Mouse (Mus musculus) neural tube, embryonic 11.5 days (tissue): ENCODE measurements around the gene Crygn. TPM values are rescaled to one million over a fixed set of nuclear protein-coding genes. Genes with fewer than 3 reads are reported as not detected.

Experiments
- ATAC-seq: fragments of 200-750 bp; cut with Nextera tagmentation; 2 replicates; pipeline ENCODE4 v1.8.0; 2017; ENCODE audit warnings: moderate number of reproducible peaks, mild to moderate bottlenecking, moderate TSS enrichment, moderate library complexity; ENCODE audit not compliant: insufficient read depth, low FRiP score, low TSS enrichment
- DNase-seq: peaks from one replicate; pipeline ENCODE4 v3.0.0-alpha.2; 2015; ENCODE audit warnings: low spot score
- H3K27ac ChIP-seq: fragments of 300-500 bp; sonication (generic); 2 replicates; pipeline ENCODE4 v1.5.1; 2014; ENCODE audit warnings: low read depth, mild to moderate bottlenecking, low read length
- H3K27me3 ChIP-seq: fragments of 300-500 bp; sonication (generic); 2 replicates; pipeline ENCODE4 v1.6.1; 2014; ENCODE audit warnings: mild to moderate bottlenecking, low read length, mixed read lengths; ENCODE audit not compliant: control insufficient read depth, insufficient read depth
- H3K36me3 ChIP-seq: fragments of 300-500 bp; sonication (generic); 2 replicates; pipeline ENCODE4 v1.6.1; 2014; ENCODE audit warnings: mild to moderate bottlenecking, low read length, moderate library complexity, mixed read lengths; ENCODE audit not compliant: control insufficient read depth, insufficient read depth
- H3K4me1 ChIP-seq: fragments of 300-500 bp; sonication (generic); 2 replicates; pipeline ENCODE4 v1.6.1; 2014; ENCODE audit warnings: low read length, mixed read lengths; ENCODE audit not compliant: control insufficient read depth, insufficient read depth
- H3K4me2 ChIP-seq: fragments of 300-500 bp; sonication (generic); 2 replicates; pipeline ENCODE4 v1.6.1; 2014; ENCODE audit warnings: low read depth, mild to moderate bottlenecking, moderate library complexity
- H3K4me3 ChIP-seq: fragments of 300-500 bp; sonication (generic); 2 replicates; pipeline ENCODE4 v1.5.1; 2014; ENCODE audit warnings: low read depth, low read length
- H3K9ac ChIP-seq: fragments of 300-500 bp; sonication (generic); 2 replicates; pipeline ENCODE4 v1.6.1; 2014; ENCODE audit warnings: mild to moderate bottlenecking, low read length
- H3K9me3 ChIP-seq: fragments of 300-500 bp; sonication (generic); 2 replicates; pipeline ENCODE4 v1.6.1; 2016; ENCODE audit warnings: low read length; ENCODE audit not compliant: control insufficient read depth
- WGBS: fragments of 180-500 bp; shearing (Covaris S2); extraction: QIAGEN DNeasy Blood & Tissue Kit; methylation state at CpG from one replicate; pipeline ENCODE4 v1.1.7; 2014; 5-methylcytosine and 5-hydroxymethylcytosine counted together
- polyA plus RNA-seq: library from polyadenylated mRNA; unstranded; fragments of >200 nt; fragmentation: Nextera tagmentation; extraction: Ambion mirVana; gene quantifications from 2 replicates; pipeline ENCODE4 v1.2.1, GENCODE M21; 2014

Gene Crygn
- polyA plus RNA-seq, 1 experiment from 2014 or later, result not detected

- Histone ChIP-seq H3K27me3 (no peaks in the 10 kb centered on the region), H3K4me3 (no peak overlapping the region), H3K4me2 (no peak overlapping the region), H3K9ac (no peak overlapping the region), H3K4me1 (no peaks in the 10 kb centered on the region; the same call in 1 of the 2 replicates), H3K27ac (no peak overlapping the region), H3K36me3 (no peaks in the 10 kb centered on the region), H3K9me3 (no peaks in the 10 kb centered on the region)
- no peak for ATAC-seq
- WGBS, result 93% methylated on average over 10 of the region's 10 CpGs
- DNase-seq, result peak; percentile 3
Measured at GRCm38 (mm10) chr5:24737595-24737994, 20.2 kb downstream of the Crygn start.

GRCm38 (mm10) chr5:24733771-24734426 lies 23.9 kb downstream of the Crygn start:
- Histone ChIP-seq H3K27ac (no peak overlapping the region), H3K4me1 (0 out of 2 replicates have a peak, but pooled peaks cover 5% of the 10 kb centered on the region), H3K4me2 (no peak overlapping the region), H3K36me3 (no peaks in the 10 kb centered on the region), H3K27me3 (peaks cover 28% of the 10 kb centered on the region), H3K4me3 (no peak overlapping the region), H3K9ac (no peak overlapping the region), H3K9me3 (no peaks in the 10 kb centered on the region)
- ATAC-seq, result no peak
- no peak for DNase-seq
- 68% methylated on average over 7 of the region's 7 CpGs for WGBS

- no peak overlapping the region for H3K4me3 ChIP-seq
- no peaks in the 10 kb centered on the region for H3K36me3 ChIP-seq
- H3K27me3 ChIP-seq, result peaks cover 28% of the 10 kb centered on the region
- H3K9me3 ChIP-seq, result no peaks in the 10 kb centered on the region
- ATAC-seq (no peak), DNase-seq (peak; percentile 63)
- H3K4me2 ChIP-seq, result no peak overlapping the region
- 10% methylated on average over 6 of the region's 8 CpGs for WGBS
- H3K9ac ChIP-seq, result no peak overlapping the region
- H3K4me1 ChIP-seq, result 0 out of 2 replicates have a peak, but pooled peaks cover 5% of the 10 kb centered on the region
- no peak overlapping the region for H3K27ac ChIP-seq
Measured at GRCm38 (mm10) chr5:24733134-24733533, 24.7 kb downstream of the Crygn start.

GRCm38 (mm10) chr5:24730986-24731385 lies 26.8 kb downstream of the Crygn start:
- H3K27ac ChIP-seq, result no peak overlapping the region
- peak overlapping the region; percentile 54 for H3K4me2 ChIP-seq
- H3K36me3 ChIP-seq, result no peaks in the 10 kb centered on the region
- H3K27me3 ChIP-seq, result peaks cover 28% of the 10 kb centered on the region
- 0 out of 2 replicates have a peak, but pooled peaks cover 5% of the 10 kb centered on the region for H3K4me1 ChIP-seq
- 2% methylated on average over 15 of the region's 15 CpGs for WGBS
- no peak overlapping the region; the same call in 1 of the 2 replicates for H3K9ac ChIP-seq
- H3K9me3 ChIP-seq, result no peaks in the 10 kb centered on the region
- H3K4me3 ChIP-seq, result peak overlapping the region; percentile 45
- no peak for ATAC-seq
- peak; percentile 39 for DNase-seq

- no peak for ATAC-seq
Measured at GRCm38 (mm10) chr5:24730488-24730871, 27.3 kb downstream of the Crygn start, which contains the start of gene Wdr86. Wdr86 (minus strand) TSS chr5:24730727.

GRCm38 (mm10) chr5:24729797-24730487 lies 27.9 kb downstream of the Crygn start:
- DNase-seq, result no peak

More at GRCm38 (mm10) chr5:24730488-24730871, 27.3 kb downstream of the Crygn start, which contains the start of gene Wdr86:
- H3K27me3 ChIP-seq, result peaks cover 28% of the 10 kb centered on the region
- no peak within 1 kb of the TSS for H3K27ac ChIP-seq
- no peaks in the 10 kb centered on the region for H3K9me3 ChIP-seq
- H3K36me3 ChIP-seq, result no peaks in the 10 kb centered on the region
- 0 out of 2 replicates have a peak, but pooled peaks cover 5% of the 10 kb centered on the region for H3K4me1 ChIP-seq
- WGBS, result under 1% methylated on average over 23 of the region's 23 CpGs
- peak; percentile 58 for DNase-seq
- peak within 1 kb of the TSS; percentile 54 for H3K4me2 ChIP-seq
- H3K9ac ChIP-seq, result peak within 1 kb of the TSS; percentile 61
- peak within 1 kb of the TSS; percentile 45 for H3K4me3 ChIP-seq

GRCm38 (mm10) chr5:24726901-24727836 lies 30.6 kb downstream of the Crygn start:
- Histone ChIP-seq H3K9ac (no peak overlapping the region), H3K4me1 (peaks cover 10% of the 10 kb centered on the region), H3K4me3 (no peak overlapping the region), H3K27me3 (peaks cover 28% of the 10 kb centered on the region), H3K36me3 (no peaks in the 10 kb centered on the region), H3K9me3 (no peaks in the 10 kb centered on the region), H3K27ac (no peak overlapping the region), H3K4me2 (no peak overlapping the region)
- DNase-seq, result peak; percentile 14
- ATAC-seq, result no peak
- WGBS, result 73% methylated on average over 12 of the region's 12 CpGs

More at GRCm38 (mm10) chr5:24729797-24730487, 27.9 kb downstream of the Crygn start:
- no peak for ATAC-seq
- Histone ChIP-seq H3K4me1 (peaks cover 7% of the 10 kb centered on the region), H3K27ac (no peak overlapping the region), H3K27me3 (peaks cover 28% of the 10 kb centered on the region), H3K4me3 (peak overlapping the region; percentile 45), H3K9me3 (no peaks in the 10 kb centered on the region), H3K4me2 (peak overlapping the region; percentile 54), H3K36me3 (no peaks in the 10 kb centered on the region), H3K9ac (peak overlapping the region; percentile 61)
- 1% methylated on average over 49 of the region's 49 CpGs for WGBS

- no peak overlapping the region for H3K27ac ChIP-seq
- H3K27me3 ChIP-seq, result peaks cover 19% of the 10 kb centered on the region
- ATAC-seq, result no peak
- H3K4me1 ChIP-seq, result peaks cover 10% of the 10 kb centered on the region
- no peak for DNase-seq
- H3K4me2 ChIP-seq, result no peak overlapping the region
- H3K9me3 ChIP-seq, result no peaks in the 10 kb centered on the region
- 67% methylated on average over 6 of the region's 6 CpGs for WGBS
- no peaks in the 10 kb centered on the region for H3K36me3 ChIP-seq
- H3K9ac ChIP-seq, result no peak overlapping the region
- H3K4me3 ChIP-seq, result no peak overlapping the region
Measured at GRCm38 (mm10) chr5:24725897-24726296, 31.9 kb downstream of the Crygn start.
